Mouse (Mus musculus) forebrain, embryonic 10.5 days (tissue): ENCODE measurements at regions not wholly inside any gene's neighbourhood (a gene's known extent, or its start where the extent isn't known, plus 50 kb on each side); places are given as distances from the start of the nearest gene placed in this dataset.

Experiments
- DNase-seq: peaks from one replicate; pipeline ENCODE4 v3.0.0-alpha.2; 2017; ENCODE audit warnings: low spot score; ENCODE audit errors: extremely low spot score
- H3K27ac ChIP-seq: fragments of 300-500 bp; sonication (generic); 2 replicates; pipeline ENCODE4 v1.5.1; 2016; ENCODE audit warnings: mild to moderate bottlenecking
- H3K27me3 ChIP-seq: fragments of 300-500 bp; sonication (generic); 2 replicates; pipeline ENCODE4 v1.6.1; 2016; ENCODE audit warnings: mild to moderate bottlenecking; ENCODE audit not compliant: poor library complexity, severe bottlenecking
- H3K36me3 ChIP-seq: fragments of 300-500 bp; sonication (generic); replicated peaks from 2 replicates; pipeline ENCODE4 v1.6.1; 2016; ENCODE audit warnings: mild to moderate bottlenecking, moderate library complexity
- H3K4me1 ChIP-seq: fragments of 300-500 bp; sonication (generic); 2 replicates; pipeline ENCODE4 v1.6.1; 2016
- H3K4me3 ChIP-seq: fragments of 300-500 bp; sonication (generic); 2 replicates; pipeline ENCODE4 v1.5.1; 2016; ENCODE audit warnings: mild to moderate bottlenecking, moderate library complexity
- H3K9me3 ChIP-seq: fragments of 300-500 bp; sonication (generic); 2 replicates; pipeline ENCODE4 v1.6.1; 2016; ENCODE audit warnings: mild to moderate bottlenecking, moderate library complexity
- WGBS: fragments of 180-500 bp; shearing (Covaris S2); methylation state at CpG from one replicate; pipeline ENCODE4 v1.1.7; 2016; 5-methylcytosine and 5-hydroxymethylcytosine counted together

GRCm38 (mm10) chr6:17201916-17202636 is 78.9 kb upstream of the Cav2 start:
- 83% methylated on average over 6 of the region's 6 CpGs for WGBS
- H3K4me1 ChIP-seq, result peaks cover 15% of the 10 kb centered on the region
- no peak overlapping the region for H3K27ac ChIP-seq
- no peaks in the 10 kb centered on the region for H3K36me3 ChIP-seq
- DNase-seq, result no peak
- H3K9me3 ChIP-seq, result no peaks in the 10 kb centered on the region
- no peak overlapping the region for H3K4me3 ChIP-seq
- H3K27me3 ChIP-seq, result peaks cover 48% of the 10 kb centered on the region

GRCm38 (mm10) chr6:17203302-17203701 is 77.7 kb upstream of the Cav2 start:
- H3K36me3 ChIP-seq, result no peaks in the 10 kb centered on the region
- no peak for DNase-seq
- peaks cover 43% of the 10 kb centered on the region for H3K27me3 ChIP-seq
- H3K9me3 ChIP-seq, result no peaks in the 10 kb centered on the region
- H3K4me3 ChIP-seq, result no peak overlapping the region
- peaks cover 11% of the 10 kb centered on the region for H3K4me1 ChIP-seq
- 97% methylated on average over 5 of the region's 5 CpGs for WGBS
- no peak overlapping the region for H3K27ac ChIP-seq

GRCm38 (mm10) chr6:17203900-17204686 is 76.9 kb upstream of the Cav2 start:
- Histone ChIP-seq H3K27me3 (peaks cover 38% of the 10 kb centered on the region), H3K9me3 (no peaks in the 10 kb centered on the region), H3K4me3 (no peak overlapping the region), H3K4me1 (peaks cover 11% of the 10 kb centered on the region), H3K27ac (no peak overlapping the region), H3K36me3 (no peaks in the 10 kb centered on the region)
- no peak for DNase-seq
- WGBS, result 42% methylated on average over 9 of the region's 9 CpGs

GRCm38 (mm10) chr6:17206932-17207331 is 74.1 kb upstream of the Cav2 start:
- H3K4me1 ChIP-seq, result peaks cover 16% of the 10 kb centered on the region
- no peak overlapping the region for H3K4me3 ChIP-seq
- H3K36me3 ChIP-seq, result no peaks in the 10 kb centered on the region
- no peak for DNase-seq
- no peaks in the 10 kb centered on the region for H3K9me3 ChIP-seq
- H3K27me3 ChIP-seq, result peaks cover 16% of the 10 kb centered on the region; the same call in 1 of the 2 replicates
- WGBS, result 94% methylated on average over 3 of the region's 3 CpGs
- no peak overlapping the region for H3K27ac ChIP-seq

- no peaks in the 10 kb centered on the region for H3K9me3 ChIP-seq
- H3K27me3 ChIP-seq, result peaks cover 7% of the 10 kb centered on the region; the same call in 1 of the 2 replicates
- H3K36me3 ChIP-seq, result no peaks in the 10 kb centered on the region
- DNase-seq, result no peak
- H3K4me3 ChIP-seq, result no peak overlapping the region
- H3K4me1 ChIP-seq, result peaks cover 7% of the 10 kb centered on the region
- no peak overlapping the region for H3K27ac ChIP-seq
- WGBS, result 88% methylated on average over 4 of the region's 4 CpGs
Measured at GRCm38 (mm10) chr6:17209792-17210191, 71.2 kb upstream of the Cav2 start.

GRCm38 (mm10) chr6:17211346-17211745 is 69.6 kb upstream of the Cav2 start:
- 65% methylated on average over 5 of the region's 5 CpGs for WGBS
- Histone ChIP-seq H3K36me3 (no peaks in the 10 kb centered on the region), H3K27ac (no peak overlapping the region), H3K4me3 (no peak overlapping the region), H3K4me1 (peaks cover 7% of the 10 kb centered on the region), H3K9me3 (no peaks in the 10 kb centered on the region), H3K27me3 (no peaks in the 10 kb centered on the region; the same call in 1 of the 2 replicates)
- DNase-seq, result no peak

GRCm38 (mm10) chr6:17214774-17215173 is 66.2 kb upstream of the Cav2 start:
- DNase-seq, result no peak
- 53% methylated on average over 9 of the region's 9 CpGs for WGBS
- H3K4me3 ChIP-seq, result no peak overlapping the region

GRCm38 (mm10) chr6:17216442-17216841 is 64.5 kb upstream of the Cav2 start:
- H3K36me3 ChIP-seq, result no peaks in the 10 kb centered on the region
- H3K4me3 ChIP-seq, result no peak overlapping the region
- H3K9me3 ChIP-seq, result no peaks in the 10 kb centered on the region
- no peak overlapping the region for H3K27ac ChIP-seq
- no peak for DNase-seq
- WGBS, result 78% methylated on average over 1 of the region's 1 CpGs
- peaks cover 4% of the 10 kb centered on the region for H3K4me1 ChIP-seq
- H3K27me3 ChIP-seq, result no peaks in the 10 kb centered on the region

More at GRCm38 (mm10) chr6:17214774-17215173, 66.2 kb upstream of the Cav2 start:
- peaks cover 7% of the 10 kb centered on the region for H3K4me1 ChIP-seq
- H3K27ac ChIP-seq, result no peak overlapping the region
- H3K9me3 ChIP-seq, result no peaks in the 10 kb centered on the region
- H3K36me3 ChIP-seq, result no peaks in the 10 kb centered on the region
- no peaks in the 10 kb centered on the region for H3K27me3 ChIP-seq

GRCm38 (mm10) chr6:17223744-17224143 is 57.2 kb upstream of the Cav2 start:
- no peak overlapping the region for H3K27ac ChIP-seq
- no peaks in the 10 kb centered on the region for H3K27me3 ChIP-seq
- 83% methylated on average over 2 of the region's 2 CpGs for WGBS
- H3K36me3 ChIP-seq, result no peaks in the 10 kb centered on the region
- no peaks in the 10 kb centered on the region for H3K4me1 ChIP-seq
- no peak for DNase-seq
- no peaks in the 10 kb centered on the region for H3K9me3 ChIP-seq
- H3K4me3 ChIP-seq, result no peak overlapping the region

- H3K4me3 ChIP-seq, result no peak overlapping the region
- no peak for DNase-seq
- no peaks in the 10 kb centered on the region for H3K4me1 ChIP-seq
- no peaks in the 10 kb centered on the region for H3K36me3 ChIP-seq
- WGBS, result 87% methylated on average over 5 of the region's 5 CpGs
- H3K9me3 ChIP-seq, result no peaks in the 10 kb centered on the region
- no peaks in the 10 kb centered on the region for H3K27me3 ChIP-seq
- no peak overlapping the region for H3K27ac ChIP-seq
Measured at GRCm38 (mm10) chr6:17224852-17225251, 56.1 kb upstream of the Cav2 start.

GRCm38 (mm10) chr6:17226483-17226882 is 54.5 kb upstream of the Cav2 start:
- H3K27me3 ChIP-seq, result no peaks in the 10 kb centered on the region
- no peak overlapping the region for H3K27ac ChIP-seq
- DNase-seq, result no peak
- no peaks in the 10 kb centered on the region for H3K36me3 ChIP-seq
- WGBS, result 91% methylated on average over 6 of the region's 6 CpGs
- no peaks in the 10 kb centered on the region for H3K9me3 ChIP-seq
- H3K4me1 ChIP-seq, result no peaks in the 10 kb centered on the region
- H3K4me3 ChIP-seq, result no peak overlapping the region
